Mouse (Mus musculus): ENCODE data around the gene Cgnl1. TPM values are rescaled to one million over a fixed set of nuclear protein-coding genes. Genes with fewer than 3 reads are reported as not detected.

The Cgnl1 gene
- polyA plus RNA-seq, 1 experiment = 105 TPM

GRCm38 (mm10) chr9:71592577-71593285, 178.7 kb downstream of the Cgnl1 start:
- 35% methylated on average over 6 of the region's 6 CpGs for WGBS
- H3K4me3 ChIP-seq (ENCODE audit: insufficient read depth, low read depth, low read length) = peak overlapping the region; percentile 78; the same call in 1 of the 2 replicates
- no peaks in the 10 kb centered on the region for H3K36me3 ChIP-seq (ENCODE audit: control insufficient read depth, insufficient read depth, low read length)
- no peak overlapping the region for H3K27ac ChIP-seq (ENCODE audit: insufficient read depth, low read depth, low read length)
- H3K4me1 ChIP-seq (ENCODE audit: control insufficient read depth, insufficient read depth, low read length) = peaks cover 5% of the 10 kb centered on the region
- no peak for DNase-seq
- TF ChIP-seq POLR2A (IDR thresholded peaks at IDR 0.05; ENCODE audit: low read depth, low read length) = no peak
- TF ChIP-seq CTCF (conservative IDR thresholded peaks at IDR 0.05; ENCODE audit: insufficient read depth, insufficient read length, low read depth, low read length) = no peak
- no peaks in the 10 kb centered on the region for H3K27me3 ChIP-seq (replicated peaks; ENCODE audit: control insufficient read depth, insufficient read depth, low read length)

- 5% methylated on average over 29 of the region's 29 CpGs for WGBS
- peaks cover 5% of the 10 kb centered on the region for H3K4me1 ChIP-seq (ENCODE audit: control insufficient read depth, insufficient read depth, low read length)
Observed at GRCm38 (mm10) chr9:71591938-71592548, 179.4 kb downstream of the Cgnl1 start, which contains the start of gene Myzap. TSS of gene Myzap (minus strand) at chr9:71592360.

DNA sequence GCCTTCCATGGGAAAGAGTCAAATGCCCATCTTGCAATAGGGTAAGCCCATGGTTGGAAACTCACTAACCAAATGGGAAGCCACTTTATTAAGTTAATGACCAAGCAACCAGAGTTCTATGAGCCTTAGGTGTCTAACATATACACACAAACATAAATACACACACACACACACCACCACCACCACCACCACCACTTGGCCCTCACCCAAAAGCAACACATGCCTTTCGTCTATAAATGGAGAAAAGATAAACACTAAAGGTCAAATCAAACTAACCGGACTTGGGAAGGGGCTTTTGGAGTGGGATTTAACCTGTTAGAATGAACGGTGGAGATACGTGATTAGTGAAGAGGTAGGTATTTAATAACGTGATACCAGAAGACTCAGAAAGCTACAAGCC, 180.3 kb downstream of the Cgnl1 start:
- 0 out of 2 replicates have a peak overlapping the region, but pooled peaks have one; percentile 78 for H3K4me3 ChIP-seq (ENCODE audit: insufficient read depth, low read depth, low read length)
- H3K4me1 ChIP-seq (ENCODE audit: control insufficient read depth, insufficient read depth, low read length) = peaks cover 5% of the 10 kb centered on the region
- H3K27ac ChIP-seq (ENCODE audit: insufficient read depth, low read depth, low read length) = no peak overlapping the region
- WGBS = 50% methylated on average over 5 of the region's 5 CpGs
- H3K36me3 ChIP-seq (ENCODE audit: control insufficient read depth, insufficient read depth, low read length) = no peaks in the 10 kb centered on the region
- TF ChIP-seq CTCF (conservative IDR thresholded peaks at IDR 0.05; ENCODE audit: insufficient read depth, insufficient read length, low read depth, low read length) = no peak
- no peak for TF ChIP-seq POLR2A (IDR thresholded peaks at IDR 0.05; ENCODE audit: low read depth, low read length)
- H3K27me3 ChIP-seq (replicated peaks; ENCODE audit: control insufficient read depth, insufficient read depth, low read length) = no peaks in the 10 kb centered on the region
- DNase-seq = no peak

More at GRCm38 (mm10) chr9:71591938-71592548, 179.4 kb downstream of the Cgnl1 start, which contains the start of gene Myzap:
- H3K4me3 ChIP-seq (ENCODE audit: insufficient read depth, low read depth, low read length) = peak within 1 kb of the TSS; percentile 78
- H3K27me3 ChIP-seq (replicated peaks; ENCODE audit: control insufficient read depth, insufficient read depth, low read length) = no peaks in the 10 kb centered on the region
- TF ChIP-seq POLR2A (IDR thresholded peaks at IDR 0.05; ENCODE audit: low read depth, low read length) (no peak), CTCF (conservative IDR thresholded peaks at IDR 0.05; ENCODE audit: insufficient read depth, insufficient read length, low read depth, low read length) (no peak)
- no peak within 1 kb of the TSS for H3K27ac ChIP-seq (ENCODE audit: insufficient read depth, low read depth, low read length)
- H3K36me3 ChIP-seq (ENCODE audit: control insufficient read depth, insufficient read depth, low read length) = no peaks in the 10 kb centered on the region
- peak; percentile 92 for DNase-seq

DNA sequence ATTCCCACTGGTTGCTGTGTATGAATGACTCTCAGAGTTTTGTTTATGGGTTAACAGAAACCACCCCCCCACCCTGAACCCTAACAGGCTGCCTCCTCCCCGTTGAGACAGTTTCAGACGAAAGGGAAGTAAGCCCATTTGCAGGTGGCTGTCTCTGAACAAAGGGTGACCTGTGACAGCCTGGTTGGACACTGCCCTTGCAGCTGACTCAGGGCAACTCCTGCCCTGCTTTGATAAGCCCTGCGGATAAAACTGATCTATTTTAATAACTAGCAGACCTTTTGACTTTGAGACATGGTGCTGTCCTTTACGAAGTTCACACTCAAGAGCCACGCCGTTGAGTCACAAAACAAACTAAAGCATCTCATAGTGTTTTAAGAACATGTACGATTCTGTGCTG, 181.6 kb downstream of the Cgnl1 start:
- no peaks in the 10 kb centered on the region for H3K36me3 ChIP-seq (ENCODE audit: control insufficient read depth, insufficient read depth, low read length)
- WGBS = 57% methylated on average over 7 of the region's 7 CpGs
- H3K4me3 ChIP-seq (ENCODE audit: insufficient read depth, low read depth, low read length) = no peak overlapping the region
- H3K27ac ChIP-seq (ENCODE audit: insufficient read depth, low read depth, low read length) = no peak overlapping the region
- TF ChIP-seq CTCF (conservative IDR thresholded peaks at IDR 0.05; ENCODE audit: insufficient read depth, insufficient read length, low read depth, low read length) = no peak
- no peak for TF ChIP-seq POLR2A (IDR thresholded peaks at IDR 0.05; ENCODE audit: low read depth, low read length)
- no peak for DNase-seq
- H3K4me1 ChIP-seq (ENCODE audit: control insufficient read depth, insufficient read depth, low read length) = peaks cover 5% of the 10 kb centered on the region
- H3K27me3 ChIP-seq (replicated peaks; ENCODE audit: control insufficient read depth, insufficient read depth, low read length) = no peaks in the 10 kb centered on the region

DNA sequence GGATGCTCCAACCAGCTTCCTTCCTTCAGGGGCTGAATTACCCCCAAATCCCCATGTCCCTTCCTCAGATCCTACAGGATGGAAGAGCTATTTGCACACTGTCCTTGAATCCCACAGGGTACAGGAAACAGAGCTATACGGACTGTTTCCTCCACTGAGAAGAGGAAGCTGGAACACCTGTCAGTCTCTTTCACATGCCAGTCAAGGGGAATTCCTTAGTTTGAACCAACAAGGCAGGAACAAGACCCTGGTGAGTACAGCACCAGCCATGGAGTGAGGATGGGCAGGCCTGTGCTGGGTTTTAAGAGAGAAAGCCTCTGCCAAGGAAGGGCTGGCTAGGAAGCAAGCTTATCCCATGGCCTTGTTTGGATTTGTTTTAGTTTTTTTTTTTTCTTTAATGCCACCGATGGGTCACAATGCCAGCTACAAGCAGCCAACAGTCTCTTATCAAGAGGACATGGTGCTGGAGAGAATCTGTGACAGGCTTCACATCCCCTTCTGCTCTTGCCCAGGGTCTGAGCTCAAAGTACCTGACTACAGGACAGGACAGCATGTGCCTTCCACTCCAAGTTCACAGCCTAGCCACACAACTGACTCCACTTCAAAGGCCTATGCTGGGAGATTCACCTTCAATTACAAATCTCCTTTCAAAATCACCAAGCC, 182.3 kb downstream of the Cgnl1 start:
- H3K36me3 ChIP-seq (ENCODE audit: control insufficient read depth, insufficient read depth, low read length) = no peaks in the 10 kb centered on the region
- H3K4me1 ChIP-seq (ENCODE audit: control insufficient read depth, insufficient read depth, low read length) = peaks cover 5% of the 10 kb centered on the region
- H3K4me3 ChIP-seq (ENCODE audit: insufficient read depth, low read depth, low read length) = no peak overlapping the region
- WGBS = 64% methylated on average over 2 of the region's 2 CpGs
- TF ChIP-seq POLR2A (IDR thresholded peaks at IDR 0.05; ENCODE audit: low read depth, low read length) (no peak), CTCF (conservative IDR thresholded peaks at IDR 0.05; ENCODE audit: insufficient read depth, insufficient read length, low read depth, low read length) (no peak)
- no peak overlapping the region for H3K27ac ChIP-seq (ENCODE audit: insufficient read depth, low read depth, low read length)
- no peaks in the 10 kb centered on the region for H3K27me3 ChIP-seq (replicated peaks; ENCODE audit: control insufficient read depth, insufficient read depth, low read length)
- DNase-seq = no peak

DNA sequence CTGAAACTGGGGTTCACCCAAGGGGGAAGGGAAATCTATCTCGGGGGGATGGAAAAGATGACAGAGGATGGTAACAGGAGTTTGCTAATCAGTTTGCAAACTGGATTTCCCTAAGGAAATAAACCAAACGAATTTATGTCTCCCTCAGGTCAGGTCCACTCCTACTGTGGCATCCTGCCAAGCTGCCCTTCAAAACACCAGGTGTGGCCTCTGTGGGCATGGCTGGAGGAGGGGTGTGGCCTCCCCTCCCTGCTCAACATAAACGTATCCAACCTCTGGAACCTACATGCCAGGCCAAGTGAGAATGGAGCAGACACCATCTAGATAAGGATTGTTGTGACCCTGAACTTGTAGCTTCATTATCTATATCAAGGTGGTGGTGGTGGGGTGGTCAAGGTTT, 185.0 kb downstream of the Cgnl1 start:
- peak; percentile 27 for DNase-seq
- Histone ChIP-seq H3K27me3 (replicated peaks; ENCODE audit: control insufficient read depth, insufficient read depth, low read length) (no peaks in the 10 kb centered on the region), H3K27ac (ENCODE audit: insufficient read depth, low read depth, low read length) (no peak overlapping the region), H3K4me1 (ENCODE audit: control insufficient read depth, insufficient read depth, low read length) (no peaks in the 10 kb centered on the region; the same call in 1 of the 2 replicates), H3K4me3 (ENCODE audit: insufficient read depth, low read depth, low read length) (no peak overlapping the region), H3K36me3 (ENCODE audit: control insufficient read depth, insufficient read depth, low read length) (no peaks in the 10 kb centered on the region)
- no peak for TF ChIP-seq POLR2A (IDR thresholded peaks at IDR 0.05; ENCODE audit: low read depth, low read length)
- TF ChIP-seq CTCF (conservative IDR thresholded peaks at IDR 0.05; ENCODE audit: insufficient read depth, insufficient read length, low read depth, low read length) = no peak
- 34% methylated on average over 3 of the region's 3 CpGs for WGBS

DNA sequence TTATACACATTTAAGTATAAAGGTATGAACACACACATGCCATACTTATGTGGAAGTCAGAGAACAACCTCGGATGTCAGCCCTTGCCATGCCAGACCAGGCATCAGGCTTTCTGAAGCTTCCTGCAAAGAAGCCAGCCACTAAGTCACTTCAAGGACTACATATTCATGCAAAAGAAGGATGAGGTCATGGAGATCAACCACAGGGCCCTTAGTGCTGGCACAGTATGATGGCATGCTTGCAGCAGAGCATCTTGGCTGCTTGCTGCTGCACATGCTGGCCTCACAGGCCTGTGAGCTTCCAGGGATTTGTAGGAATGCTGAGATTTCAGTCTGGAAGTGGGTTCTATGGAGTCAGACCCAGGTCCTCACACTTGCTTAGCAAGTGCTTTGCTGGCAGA, 188.6 kb downstream of the Cgnl1 start:
- H3K36me3 ChIP-seq (ENCODE audit: control insufficient read depth, insufficient read depth, low read length) = no peaks in the 10 kb centered on the region
- DNase-seq = no peak
- 71% methylated on average over 1 of the region's 1 CpGs for WGBS
- TF ChIP-seq POLR2A (IDR thresholded peaks at IDR 0.05; ENCODE audit: low read depth, low read length) = no peak
- TF ChIP-seq CTCF (conservative IDR thresholded peaks at IDR 0.05; ENCODE audit: insufficient read depth, insufficient read length, low read depth, low read length) = no peak
- H3K27me3 ChIP-seq (replicated peaks; ENCODE audit: control insufficient read depth, insufficient read depth, low read length) = no peaks in the 10 kb centered on the region
- H3K27ac ChIP-seq (ENCODE audit: insufficient read depth, low read depth, low read length) = peak overlapping the region; percentile 2; the same call in 1 of the 2 replicates
- no peak overlapping the region for H3K4me3 ChIP-seq (ENCODE audit: insufficient read depth, low read depth, low read length)
- no peaks in the 10 kb centered on the region for H3K4me1 ChIP-seq (ENCODE audit: control insufficient read depth, insufficient read depth, low read length)

All from kidney, adult 2 months (tissue).